Mouse (Mus musculus) forebrain, embryonic 12.5 days (tissue): Measurements from ENCODE around the gene Fut1. TPM values are rescaled to one million over a fixed set of nuclear protein-coding genes. Genes with fewer than 3 reads are reported as not detected.
"Not testable (repeated sequence)": the region's sequence is repeated elsewhere in the genome, so short reads cannot be mapped to it uniquely, and the experiment has no call there.

ENCODE experiments used
- ATAC-seq: fragments of 200-750 bp; cut with Nextera tagmentation; 2 replicates; pipeline ENCODE4 v1.8.0; 2017; ENCODE audit warnings: moderate TSS enrichment; ENCODE audit not compliant: low FRiP score
- H3K27ac ChIP-seq: fragments of 300-500 bp; sonication (generic); 2 replicates; pipeline ENCODE4 v1.5.1; 2016; ENCODE audit warnings: mild to moderate bottlenecking
- H3K27me3 ChIP-seq: fragments of 300-500 bp; sonication (generic); 2 replicates; pipeline ENCODE4 v1.6.1; 2016; ENCODE audit warnings: mild to moderate bottlenecking
- H3K36me3 ChIP-seq: fragments of 300-500 bp; sonication (generic); replicated peaks from 2 replicates; pipeline ENCODE4 v1.6.1; 2016; ENCODE audit warnings: mild to moderate bottlenecking
- H3K4me1 ChIP-seq: fragments of 300-500 bp; sonication (generic); 2 replicates; pipeline ENCODE4 v1.6.1; 2016
- H3K4me2 ChIP-seq: fragments of 300-500 bp; sonication (generic); 2 replicates; pipeline ENCODE4 v1.6.1; 2016; ENCODE audit warnings: mild to moderate bottlenecking, moderate library complexity
- H3K4me3 ChIP-seq: fragments of 300-500 bp; sonication (generic); replicated peaks from 2 replicates; pipeline ENCODE4 v1.5.1; 2016; ENCODE audit warnings: mild to moderate bottlenecking
- H3K9ac ChIP-seq: fragments of 300-500 bp; sonication (generic); 2 replicates; pipeline ENCODE4 v1.6.1; 2016; ENCODE audit warnings: mild to moderate bottlenecking
- H3K9me3 ChIP-seq: fragments of 300-500 bp; sonication (generic); 2 replicates; pipeline ENCODE4 v1.6.1; 2016
- WGBS: fragments of 180-500 bp; shearing (Covaris S2); methylation state at CpG from one replicate; pipeline ENCODE4 v1.1.7; 2016; 5-methylcytosine and 5-hydroxymethylcytosine counted together
- polyA plus RNA-seq: library from polyadenylated mRNA; unstranded; fragments of >200 nt; fragmentation: Nextera tagmentation; extraction: Ambion mirVana; gene quantifications from 2 replicates; pipeline ENCODE4 v1.2.1, GENCODE M21; 2016

Fut1 gene
- polyA plus RNA-seq, 1 experiment from 2014 or later, result 0.24 TPM

- Histone ChIP-seq H3K9me3 (no peaks in the 10 kb centered on the region), H3K27ac (peak overlapping the region; percentile 95), H3K27me3 (peaks cover 21% of the 10 kb centered on the region), H3K9ac (peak overlapping the region; percentile 78), H3K36me3 (no peaks in the 10 kb centered on the region), H3K4me3 (peak overlapping the region; percentile 49), H3K4me1 (peaks cover 29% of the 10 kb centered on the region), H3K4me2 (peak overlapping the region; percentile 79)
- ATAC-seq, result peak; percentile 94
- whole genome bisulfite sequencing, result 1% methylated on average over 28 of the region's 28 CpGs
Measured at GRCm38 (mm10) chr7:45643441-45644178, 26.5 kb downstream of the Fut1 start.

GRCm38 (mm10) chr7:45644183-45644582 lies 27.1 kb downstream of the Fut1 start:
- no peaks in the 10 kb centered on the region for H3K9me3 ChIP-seq
- H3K4me2 ChIP-seq, result peak overlapping the region; percentile 79
- peaks cover 21% of the 10 kb centered on the region for H3K27me3 ChIP-seq
- H3K9ac ChIP-seq, result peak overlapping the region; percentile 45
- 2% methylated on average over 18 of the region's 18 CpGs for WGBS
- H3K4me3 ChIP-seq, result peak overlapping the region; percentile 49
- ATAC-seq, result peak; percentile 31
- no peaks in the 10 kb centered on the region for H3K36me3 ChIP-seq
- peaks cover 29% of the 10 kb centered on the region for H3K4me1 ChIP-seq
- peak overlapping the region; percentile 95 for H3K27ac ChIP-seq

- Histone ChIP-seq H3K9me3 (no peaks in the 10 kb centered on the region), H3K36me3 (no peaks in the 10 kb centered on the region), H3K27ac (peak overlapping the region; percentile 95), H3K4me3 (no peak overlapping the region), H3K4me1 (peaks cover 29% of the 10 kb centered on the region), H3K27me3 (peaks cover 16% of the 10 kb centered on the region), H3K9ac (no peak overlapping the region), H3K4me2 (peak overlapping the region; percentile 79; the same call in 1 of the 2 replicates)
- ATAC-seq, result no peak
- WGBS, result 69% methylated on average over 6 of the region's 6 CpGs
Measured at GRCm38 (mm10) chr7:45644872-45645590, 27.9 kb downstream of the Fut1 start.

- WGBS, result 88% methylated on average over 7 of the region's 7 CpGs
- no peak overlapping the region for H3K9ac ChIP-seq
- peaks cover 29% of the 10 kb centered on the region for H3K4me1 ChIP-seq
- no peak overlapping the region for H3K4me2 ChIP-seq
- peaks cover 12% of the 10 kb centered on the region for H3K27me3 ChIP-seq
- no peak overlapping the region for H3K4me3 ChIP-seq
- H3K9me3 ChIP-seq, result no peaks in the 10 kb centered on the region
- no peak overlapping the region for H3K27ac ChIP-seq
- H3K36me3 ChIP-seq, result no peaks in the 10 kb centered on the region
- no peak for ATAC-seq
Measured at GRCm38 (mm10) chr7:45645591-45645971, 28.5 kb downstream of the Fut1 start.

GRCm38 (mm10) chr7:45646671-45647070 lies 29.6 kb downstream of the Fut1 start:
- Histone ChIP-seq H3K4me2 (no peak overlapping the region), H3K9me3 (no peaks in the 10 kb centered on the region), H3K27me3 (peaks cover 8% of the 10 kb centered on the region; the same call in 1 of the 2 replicates), H3K4me3 (no peak overlapping the region), H3K27ac (no peak overlapping the region), H3K9ac (no peak overlapping the region), H3K36me3 (no peaks in the 10 kb centered on the region), H3K4me1 (peaks cover 27% of the 10 kb centered on the region)
- 79% methylated on average over 4 of the region's 4 CpGs for WGBS
- no peak for ATAC-seq

- peaks cover 8% of the 10 kb centered on the region; the same call in 1 of the 2 replicates for H3K27me3 ChIP-seq
- WGBS, result 79% methylated on average over 8 of the region's 8 CpGs
- H3K27ac ChIP-seq, result no peak overlapping the region
- no peak for ATAC-seq
- H3K9me3 ChIP-seq, result no peaks in the 10 kb centered on the region
- no peaks in the 10 kb centered on the region for H3K36me3 ChIP-seq
- no peak overlapping the region for H3K9ac ChIP-seq
- no peak overlapping the region for H3K4me3 ChIP-seq
- H3K4me2 ChIP-seq, result no peak overlapping the region
- H3K4me1 ChIP-seq, result peaks cover 12% of the 10 kb centered on the region
Measured at GRCm38 (mm10) chr7:45649351-45649750, 32.3 kb downstream of the Fut1 start.

- not testable (repeated sequence) for H3K27ac ChIP-seq, H3K27me3 ChIP-seq, H3K4me3 ChIP-seq, ATAC-seq, H3K9ac ChIP-seq, H3K9me3 ChIP-seq, H3K4me2 ChIP-seq, H3K36me3 ChIP-seq, H3K4me1 ChIP-seq
- 91% methylated on average over 20 of the region's 20 CpGs for WGBS
Measured at GRCm38 (mm10) chr7:45650484-45650883, 33.4 kb downstream of the Fut1 start.

GRCm38 (mm10) chr7:45654424-45655047 lies 37.4 kb downstream of the Fut1 start:
- Histone ChIP-seq H3K9ac (no peak overlapping the region), H3K27ac (no peak overlapping the region), H3K36me3 (no peaks in the 10 kb centered on the region), H3K4me2 (peak overlapping the region; percentile 24; the same call in 1 of the 2 replicates), H3K4me3 (peak overlapping the region; percentile 10; the same call in 1 of the 2 replicates), H3K9me3 (no peaks in the 10 kb centered on the region), H3K4me1 (peaks cover 9% of the 10 kb centered on the region), H3K27me3 (no peaks in the 10 kb centered on the region)
- peak; percentile 57; the same call in 1 of the 2 replicates for ATAC-seq
- 27% methylated on average over 17 of the region's 17 CpGs for WGBS

GRCm38 (mm10) chr7:45660746-45661478 lies 43.8 kb downstream of the Fut1 start:
- Histone ChIP-seq H3K4me2 (no peak overlapping the region), H3K27ac (no peak overlapping the region), H3K4me3 (no peak overlapping the region), H3K4me1 (no peaks in the 10 kb centered on the region), H3K36me3 (no peaks in the 10 kb centered on the region), H3K9me3 (no peaks in the 10 kb centered on the region), H3K27me3 (peaks cover 4% of the 10 kb centered on the region; the same call in 1 of the 2 replicates), H3K9ac (no peak overlapping the region)
- ATAC-seq, result no peak
- 88% methylated on average over 11 of the region's 11 CpGs for whole genome bisulfite sequencing

GRCm38 (mm10) chr7:45661702-45662101 lies 44.6 kb downstream of the Fut1 start:
- not testable (repeated sequence) for ATAC-seq

GRCm38 (mm10) chr7:45665303-45666138 lies 48.4 kb downstream of the Fut1 start:
- no peaks in the 10 kb centered on the region for H3K4me1 ChIP-seq
- H3K9me3 ChIP-seq, result no peaks in the 10 kb centered on the region
- no peak overlapping the region for H3K27ac ChIP-seq
- H3K9ac ChIP-seq, result no peak overlapping the region
- H3K27me3 ChIP-seq, result peaks cover 4% of the 10 kb centered on the region; the same call in 1 of the 2 replicates
- ATAC-seq, result no peak
- no peak overlapping the region for H3K4me3 ChIP-seq
- H3K4me2 ChIP-seq, result no peak overlapping the region
- WGBS, result 61% methylated on average over 13 of the region's 13 CpGs
- no peaks in the 10 kb centered on the region for H3K36me3 ChIP-seq

More at GRCm38 (mm10) chr7:45661702-45662101, 44.6 kb downstream of the Fut1 start:
- not testable (repeated sequence) for H3K4me1 ChIP-seq, H3K4me3 ChIP-seq, H3K27me3 ChIP-seq, H3K4me2 ChIP-seq, H3K9ac ChIP-seq, H3K27ac ChIP-seq, H3K36me3 ChIP-seq, H3K9me3 ChIP-seq
- 91% methylated on average over 6 of the region's 6 CpGs for WGBS
